Mouse (Mus musculus) thymus, postnatal 36 days (tissue): ENCODE results near the gene Zdhhc6.

Experiments used
- DNase-seq, 2 experiments: peaks; one replicate each; pipeline ENCODE4 v3.0.0; 2022; ENCODE audit warnings: mixed read lengths in 2 of 2

Zdhhc6 gene

DNA sequence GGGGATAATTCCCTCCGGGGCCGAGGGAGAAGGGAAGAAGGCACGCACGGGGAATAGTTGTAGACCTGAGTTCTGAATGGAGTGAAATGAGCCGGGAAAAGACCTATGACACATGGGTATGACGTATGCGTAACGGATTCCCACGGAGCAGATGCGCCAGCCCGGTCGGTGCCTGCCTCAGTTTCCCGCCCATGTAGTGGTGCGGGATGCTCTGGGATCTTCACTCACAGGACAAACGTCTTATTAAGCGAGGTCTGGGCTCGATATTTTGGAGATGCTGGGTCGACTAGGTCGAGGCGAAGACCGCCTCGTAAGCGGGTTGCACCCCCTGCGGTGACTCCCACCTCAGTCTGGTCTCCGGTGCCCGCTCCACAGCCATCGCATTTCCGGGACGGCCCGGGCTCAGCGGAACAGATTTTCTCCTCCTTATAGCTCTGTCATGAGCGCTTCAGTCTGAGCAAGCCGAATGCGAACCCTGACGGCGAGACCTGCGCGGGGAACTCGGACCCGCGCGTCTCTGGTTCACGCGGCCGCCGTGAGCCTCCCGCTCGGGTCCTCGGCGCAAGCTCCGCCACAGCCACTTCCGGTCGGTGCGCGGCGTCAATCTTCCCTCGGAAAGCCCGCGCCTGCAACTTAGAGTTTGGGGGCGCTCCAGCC, at the start of gene Zdhhc6:
TSS of gene Zdhhc6 (minus strand) at position 581 of the 657 bp plus-strand sequence.
- DNase-seq = peak; percentile 80 to 85

- no peak for DNase-seq
Observed at GRCm38 (mm10) chr19:55362606-55363005, 46.8 kb upstream of the Zdhhc6 start.

GRCm38 (mm10) chr19:55350673-55351378, 35.0 kb upstream of the Zdhhc6 start:
- DNase-seq = no peak

DNA sequence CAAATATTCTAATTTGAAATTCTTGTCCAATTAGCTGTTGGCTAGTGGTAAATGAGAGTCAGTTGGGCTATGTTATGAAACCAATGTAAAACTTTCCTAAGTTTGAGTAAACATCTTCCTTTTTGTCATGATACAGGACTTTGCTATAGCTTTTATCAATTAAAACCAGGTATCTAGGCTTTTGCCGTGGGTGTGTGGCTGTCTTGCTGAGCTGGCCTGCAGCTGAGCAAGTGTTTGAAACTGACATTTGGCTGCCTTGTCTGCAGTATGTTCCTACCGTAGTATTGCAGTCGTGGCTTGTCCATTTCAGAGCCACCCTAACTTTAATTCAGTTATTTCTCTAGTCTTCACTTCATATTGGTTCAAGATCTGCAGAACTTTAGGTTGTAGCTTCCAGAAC, 32.4 kb upstream of the Zdhhc6 start:
- DNase-seq = no peak

GRCm38 (mm10) chr19:55343274-55343673, 27.4 kb upstream of the Zdhhc6 start:
- no peak for DNase-seq

GRCm38 (mm10) chr19:55342423-55342822, 26.6 kb upstream of the Zdhhc6 start:
- DNase-seq = no peak

GRCm38 (mm10) chr19:55341377-55341776, 25.5 kb upstream of the Zdhhc6 start:
- no peak for DNase-seq

GRCm38 (mm10) chr19:55340521-55340920, 24.7 kb upstream of the Zdhhc6 start:
- no peak for DNase-seq

DNA sequence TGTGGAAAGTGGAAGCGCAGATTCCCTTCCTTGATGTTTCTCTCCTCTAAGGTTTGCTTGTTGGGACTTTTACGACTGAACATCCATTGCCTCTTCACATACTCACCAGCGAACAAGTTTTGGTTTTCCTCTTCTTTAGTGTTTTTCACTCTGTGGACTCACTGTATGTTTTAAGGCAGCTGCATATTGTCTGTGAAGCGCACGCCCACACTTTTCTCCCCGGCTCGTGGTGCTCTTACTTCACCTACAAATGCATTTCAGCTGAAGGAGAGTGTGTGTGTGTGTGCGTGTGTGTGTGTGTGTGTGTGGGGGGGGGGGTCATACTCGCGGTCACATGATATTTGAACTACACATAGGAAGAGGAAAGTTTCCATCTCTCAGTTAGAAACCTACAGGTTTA, 21.8 kb upstream of the Zdhhc6 start:
- DNase-seq = no peak

DNA sequence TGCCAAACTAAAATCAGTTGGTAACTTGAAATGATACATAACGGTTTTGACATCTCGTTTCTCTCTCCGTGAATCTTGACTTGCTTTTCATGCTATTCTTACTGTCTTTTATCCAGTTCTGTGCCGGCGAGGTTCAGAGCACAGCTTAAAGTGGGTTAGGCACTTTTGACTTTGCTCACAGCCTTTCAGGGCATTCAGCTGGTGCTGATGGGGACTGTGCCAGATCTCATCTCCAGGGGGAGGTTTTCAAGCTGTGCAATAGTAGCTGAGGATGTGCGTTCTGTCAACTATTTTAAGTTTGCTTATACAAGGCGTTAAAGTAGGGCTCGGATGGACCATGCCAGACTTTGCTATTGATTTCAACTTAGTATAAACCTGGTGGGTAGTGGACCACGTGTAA, 21.2 kb upstream of the Zdhhc6 start:
- DNase-seq = no peak

DNA sequence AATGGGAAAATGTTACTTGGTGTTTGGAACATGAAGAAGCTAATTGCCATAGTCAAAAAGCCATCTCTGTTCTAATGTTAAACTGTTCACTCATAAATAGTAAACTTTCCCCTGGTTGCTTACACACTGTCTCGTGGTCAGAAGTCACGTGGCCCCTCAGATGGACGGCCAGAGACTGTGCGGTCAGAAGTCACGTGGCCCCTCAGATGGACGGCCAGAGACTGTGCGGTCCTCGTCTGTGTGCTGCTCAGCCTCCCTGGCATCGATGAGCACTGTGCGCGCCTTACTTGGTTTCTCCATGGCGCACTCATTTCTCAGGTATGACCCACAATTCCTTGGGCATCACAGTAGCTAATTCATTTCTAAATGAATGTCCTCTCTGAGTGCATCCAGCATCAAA, 20.6 kb upstream of the Zdhhc6 start:
- no peak for DNase-seq

GRCm38 (mm10) chr19:55335881-55336280, 20.0 kb upstream of the Zdhhc6 start:
- DNase-seq = no peak

GRCm38 (mm10) chr19:55332641-55333268, 16.9 kb upstream of the Zdhhc6 start:
- peak; percentile 40 to 42 for DNase-seq

DNA sequence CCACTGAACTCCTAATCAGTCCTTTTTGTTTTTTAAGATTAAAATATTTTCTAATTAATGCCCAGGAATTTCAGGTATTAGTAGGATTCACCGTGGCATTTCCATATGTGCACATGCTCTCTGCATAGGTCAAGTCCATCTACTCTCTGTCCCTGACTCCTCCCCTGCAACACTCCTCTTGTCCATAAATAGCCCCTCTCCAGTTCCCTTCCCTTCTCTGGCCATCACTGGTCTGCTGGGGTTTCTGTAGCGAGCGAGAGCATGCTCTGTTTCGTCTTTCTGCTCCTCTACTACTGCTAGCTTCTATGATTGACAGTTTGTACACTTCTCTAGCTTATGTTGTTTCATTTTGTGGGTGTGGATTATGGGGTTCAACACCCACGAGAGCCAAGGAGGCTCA, 15.9 kb upstream of the Zdhhc6 start:
- DNase-seq = no peak

GRCm38 (mm10) chr19:55327510-55327909, 11.7 kb upstream of the Zdhhc6 start:
- no peak for DNase-seq

- no peak for DNase-seq
Observed at GRCm38 (mm10) chr19:55322604-55323003, 6.8 kb upstream of the Zdhhc6 start.

DNA sequence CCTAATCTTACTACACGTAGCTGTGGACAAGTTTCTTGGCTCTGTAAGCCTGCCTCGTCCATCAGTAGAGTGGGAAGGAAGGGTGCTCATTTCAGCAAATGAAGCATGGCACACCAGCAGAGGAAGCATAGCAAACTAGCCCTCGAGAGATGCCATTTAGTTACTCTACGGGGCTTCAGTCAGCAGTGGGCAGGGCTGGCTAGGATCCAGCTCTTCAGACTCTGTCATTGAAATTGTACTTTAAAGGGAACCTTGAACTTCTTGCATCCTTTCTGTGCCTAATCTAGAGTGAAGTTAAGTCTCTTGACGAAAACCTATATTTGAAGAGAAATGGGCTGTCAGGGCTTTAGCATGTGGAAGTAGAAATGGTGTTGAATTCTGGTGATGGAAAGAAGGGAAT, 3.7 kb upstream of the Zdhhc6 start:
- no peak for DNase-seq

DNA sequence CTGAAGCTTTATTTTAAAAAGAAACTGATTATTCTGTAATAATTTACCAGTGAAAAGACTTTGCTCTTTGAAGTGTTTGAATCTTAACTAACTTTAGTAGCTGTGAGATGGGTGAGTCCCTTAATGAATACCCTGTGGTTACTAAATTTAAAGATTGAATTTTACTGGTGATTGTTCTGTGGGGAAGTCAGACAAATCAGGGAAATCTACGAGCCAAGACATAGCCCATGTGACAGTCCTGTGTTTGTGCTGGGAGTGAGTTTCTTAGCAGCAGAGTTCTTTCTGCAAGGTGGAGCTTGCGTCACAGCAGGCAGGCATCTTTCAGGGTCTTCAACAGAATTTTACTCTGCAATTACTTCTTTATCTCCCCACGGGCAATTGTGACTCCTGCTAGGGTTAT, 3.2 kb upstream of the Zdhhc6 start:
- no peak for DNase-seq

GRCm38 (mm10) chr19:55316901-55317300, 1.1 kb upstream of the Zdhhc6 start:
- no peak for DNase-seq

- peak; percentile 82 to 86 for DNase-seq
Observed at GRCm38 (mm10) chr19:55316109-55316714, 380 bp upstream of the Zdhhc6 start, which contains the start of gene Vti1a. Gene Vti1a (plus strand): TSS chr19:55316295.

DNA sequence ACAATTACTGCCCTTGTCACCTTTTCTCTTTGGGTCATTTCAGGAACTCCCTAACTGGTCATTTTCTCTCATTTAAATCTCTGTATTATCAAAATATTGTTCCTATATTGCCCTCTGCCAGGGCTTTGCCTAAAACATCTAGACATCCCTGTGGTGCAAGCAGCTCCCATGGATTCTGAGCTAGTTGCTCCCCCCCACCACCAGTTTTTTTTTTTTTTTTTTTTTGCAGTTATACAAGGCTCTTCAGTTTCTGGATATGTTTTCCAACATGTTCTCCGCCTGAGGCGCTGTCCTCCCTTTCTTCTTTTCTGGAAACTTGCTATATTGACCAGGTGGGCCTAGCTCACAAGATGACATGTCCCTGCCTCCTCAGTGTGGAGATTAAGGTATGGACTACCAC, 2.2 kb downstream of the Zdhhc6 start:
- no peak for DNase-seq

GRCm38 (mm10) chr19:55311874-55312273, 4.0 kb downstream of the Zdhhc6 start:
- DNase-seq = no peak

DNA sequence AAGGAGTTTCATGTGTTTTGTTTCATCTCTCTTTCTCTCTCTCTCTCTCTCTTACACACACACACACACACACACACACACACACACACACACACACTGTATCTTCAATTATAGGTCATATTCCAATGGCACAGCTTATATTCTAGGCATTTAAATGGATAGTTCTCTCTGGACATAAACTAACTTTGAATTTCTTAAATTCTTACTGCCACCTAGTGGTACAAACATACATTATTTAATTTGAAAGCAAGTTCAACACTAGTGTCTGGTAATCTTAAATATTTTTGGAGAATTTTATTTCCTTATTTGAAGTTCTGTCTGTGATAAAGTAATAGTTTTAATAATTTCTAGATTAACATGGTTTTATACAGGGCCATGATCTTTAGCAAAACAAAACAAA, 10.8 kb downstream of the Zdhhc6 start:
- no peak for DNase-seq

DNA sequence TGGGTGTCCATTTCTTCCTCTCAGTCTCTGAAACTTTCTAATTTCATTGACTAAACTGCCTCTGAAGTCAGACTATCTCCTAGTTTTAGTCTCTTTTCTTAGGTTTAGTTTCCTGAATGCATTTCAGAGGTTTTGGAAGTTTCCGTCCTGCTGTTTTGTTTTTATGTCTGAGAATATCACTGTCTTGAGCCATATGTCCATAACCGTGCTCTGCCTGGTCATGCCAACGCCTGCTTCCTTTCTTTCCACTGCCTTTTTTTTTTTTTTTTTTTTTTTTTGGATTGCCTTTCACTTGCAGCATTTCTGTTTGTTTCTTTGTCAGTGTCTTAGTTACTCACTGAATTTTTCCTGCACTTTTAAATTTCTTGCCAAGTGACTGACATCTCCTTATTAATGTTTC, 15.3 kb downstream of the Zdhhc6 start:
- DNase-seq = no peak
